Mouse (Mus musculus): Measurements from ENCODE around the gene Hoxc5. TPM values are rescaled to one million over a fixed set of nuclear protein-coding genes. Genes with fewer than 3 reads are reported as not detected.

Gene Hoxc5
- polyA plus RNA-seq, 1 experiment from 2014 or later = 18.8 TPM

DNA sequence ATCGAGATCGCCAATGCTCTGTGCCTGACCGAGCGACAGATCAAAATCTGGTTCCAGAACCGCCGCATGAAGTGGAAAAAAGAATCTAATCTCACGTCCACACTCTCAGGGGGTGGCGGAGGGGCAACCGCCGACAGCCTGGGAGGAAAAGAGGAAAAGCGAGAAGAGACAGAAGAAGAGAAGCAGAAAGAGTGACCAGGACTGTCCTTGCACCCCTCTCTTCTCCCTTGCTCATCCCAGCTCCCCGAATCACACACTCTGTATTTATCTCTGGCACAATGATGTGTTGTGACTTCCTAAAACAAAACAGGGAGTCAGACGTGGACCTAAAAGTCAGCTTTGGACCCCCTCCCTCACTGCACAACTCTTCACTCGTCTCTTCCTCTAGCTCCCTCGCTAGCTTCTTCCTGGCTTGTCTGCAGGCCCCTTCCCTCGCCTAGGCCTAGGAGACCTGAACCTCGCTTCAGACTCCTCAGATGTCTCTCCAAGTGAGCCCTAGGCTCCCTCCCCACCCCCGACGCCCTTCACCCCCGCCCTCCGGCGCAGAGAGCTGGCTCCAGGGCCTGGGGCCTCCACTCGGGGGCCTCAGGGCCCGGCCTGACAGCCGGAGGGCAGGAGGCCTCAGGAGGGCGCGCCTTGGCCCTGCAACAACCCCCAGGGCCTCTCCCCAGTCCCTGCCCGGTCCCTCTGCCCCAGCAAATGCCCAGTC lies 43.8 kb downstream of the Hoxc5 start:
- H3K4me3 ChIP-seq = peak overlapping the region; percentile 47
- no peaks in the 10 kb centered on the region for H3K9me3 ChIP-seq
- peak overlapping the region; percentile 96 for H3K27ac ChIP-seq (replicated peaks)
- peak overlapping the region; percentile 91 for H3K4me2 ChIP-seq
- peak overlapping the region; percentile 99 for H3K9ac ChIP-seq
- peaks cover 99% of the 10 kb centered on the region for H3K4me1 ChIP-seq (replicated peaks)
- H3K27me3 ChIP-seq = 0 out of 2 replicates have a peak, but pooled peaks cover 6% of the 10 kb centered on the region
- peaks cover 17% of the 10 kb centered on the region; the same call in 1 of the 2 replicates for H3K36me3 ChIP-seq
- ATAC-seq (ENCODE audit: low read depth) = no peak
- 1% methylated on average over 28 of the region's 28 CpGs for WGBS

DNA sequence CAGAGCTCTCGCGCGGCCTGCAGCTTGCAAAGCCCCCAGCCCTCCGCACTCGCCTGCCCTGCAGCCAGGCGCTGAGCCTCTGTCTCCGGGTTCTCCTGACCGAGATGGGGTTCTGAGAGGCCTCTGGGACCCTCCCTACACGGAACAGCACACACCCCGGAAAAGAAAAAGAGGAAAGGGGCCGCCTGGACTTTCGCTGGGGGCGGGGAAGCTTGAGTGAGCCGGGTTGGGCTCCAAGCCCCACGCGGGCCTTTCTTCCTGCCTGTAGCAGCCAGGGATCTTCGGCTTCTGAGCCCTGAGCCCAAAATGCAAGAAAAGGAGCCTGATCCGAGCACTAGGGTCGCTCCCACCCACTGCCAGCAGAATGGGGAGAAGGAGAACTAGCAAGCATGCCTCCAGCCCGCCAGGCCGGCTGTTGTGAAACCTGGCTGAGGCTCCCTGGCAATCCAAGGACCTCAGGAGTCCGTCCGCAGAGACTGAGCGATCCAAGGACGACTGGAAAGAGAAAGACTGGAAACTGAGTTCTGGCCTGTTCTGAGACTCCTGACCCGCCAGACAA lies 44.8 kb downstream of the Hoxc5 start:
- Histone ChIP-seq H3K27me3 (peaks cover 6% of the 10 kb centered on the region; the same call in 1 of the 2 replicates), H3K27ac (replicated peaks) (peak overlapping the region; percentile 96), H3K4me1 (replicated peaks) (peaks cover 99% of the 10 kb centered on the region), H3K9me3 (no peaks in the 10 kb centered on the region), H3K9ac (peak overlapping the region; percentile 99), H3K4me3 (peak overlapping the region; percentile 47), H3K36me3 (peaks cover 17% of the 10 kb centered on the region; the same call in 1 of the 2 replicates), H3K4me2 (peak overlapping the region; percentile 91)
- ATAC-seq (ENCODE audit: low read depth) = no peak
- WGBS = 5% methylated on average over 26 of the region's 26 CpGs

DNA sequence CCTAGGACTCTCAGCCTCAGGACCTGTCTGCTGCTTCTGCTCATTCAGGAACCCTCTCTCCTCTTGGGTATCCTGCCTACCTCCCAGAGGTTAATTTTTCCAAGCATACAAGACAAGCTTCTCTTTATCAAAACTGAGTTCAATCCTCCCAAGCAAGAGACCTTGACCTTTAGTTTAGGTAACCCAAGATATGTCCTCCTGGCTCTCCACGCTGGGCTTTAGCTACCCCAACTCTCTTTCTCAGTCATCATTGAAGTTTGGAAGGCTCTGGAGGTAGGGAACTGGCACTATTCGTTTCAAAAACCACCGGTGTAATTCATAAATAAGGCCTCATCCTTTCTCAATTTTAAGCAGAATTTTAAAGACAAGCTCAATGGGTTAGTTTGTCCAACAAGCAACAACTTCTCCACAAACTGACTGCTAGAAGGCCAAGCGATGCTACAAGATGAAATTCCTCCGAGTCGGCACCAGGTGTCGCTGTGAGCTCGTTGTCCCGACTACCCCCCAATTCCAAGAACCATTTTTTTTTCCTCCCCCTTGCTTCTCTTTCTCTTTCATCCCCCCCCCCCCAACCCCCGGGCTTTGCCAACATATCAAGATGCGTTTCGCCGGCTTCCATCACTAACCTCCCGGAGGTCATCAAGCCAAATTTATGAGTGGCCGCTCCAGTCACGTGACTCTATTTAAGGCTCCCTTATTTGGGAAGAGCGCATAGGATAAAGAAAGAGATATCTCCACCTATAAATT lies 46.2 kb downstream of the Hoxc5 start:
- Histone ChIP-seq H3K4me3 (peak overlapping the region; percentile 42), H3K4me1 (replicated peaks) (peaks cover 99% of the 10 kb centered on the region), H3K4me2 (peak overlapping the region; percentile 91), H3K36me3 (peaks cover 17% of the 10 kb centered on the region; the same call in 1 of the 2 replicates), H3K9ac (peak overlapping the region; percentile 99), H3K27ac (replicated peaks) (peak overlapping the region; percentile 96), H3K27me3 (peaks cover 6% of the 10 kb centered on the region; the same call in 1 of the 2 replicates), H3K9me3 (no peaks in the 10 kb centered on the region)
- 3% methylated on average over 17 of the region's 17 CpGs for WGBS
- 0 out of 2 replicates have a peak, but pooled peaks have one; percentile 0 for ATAC-seq (ENCODE audit: low read depth)

DNA sequence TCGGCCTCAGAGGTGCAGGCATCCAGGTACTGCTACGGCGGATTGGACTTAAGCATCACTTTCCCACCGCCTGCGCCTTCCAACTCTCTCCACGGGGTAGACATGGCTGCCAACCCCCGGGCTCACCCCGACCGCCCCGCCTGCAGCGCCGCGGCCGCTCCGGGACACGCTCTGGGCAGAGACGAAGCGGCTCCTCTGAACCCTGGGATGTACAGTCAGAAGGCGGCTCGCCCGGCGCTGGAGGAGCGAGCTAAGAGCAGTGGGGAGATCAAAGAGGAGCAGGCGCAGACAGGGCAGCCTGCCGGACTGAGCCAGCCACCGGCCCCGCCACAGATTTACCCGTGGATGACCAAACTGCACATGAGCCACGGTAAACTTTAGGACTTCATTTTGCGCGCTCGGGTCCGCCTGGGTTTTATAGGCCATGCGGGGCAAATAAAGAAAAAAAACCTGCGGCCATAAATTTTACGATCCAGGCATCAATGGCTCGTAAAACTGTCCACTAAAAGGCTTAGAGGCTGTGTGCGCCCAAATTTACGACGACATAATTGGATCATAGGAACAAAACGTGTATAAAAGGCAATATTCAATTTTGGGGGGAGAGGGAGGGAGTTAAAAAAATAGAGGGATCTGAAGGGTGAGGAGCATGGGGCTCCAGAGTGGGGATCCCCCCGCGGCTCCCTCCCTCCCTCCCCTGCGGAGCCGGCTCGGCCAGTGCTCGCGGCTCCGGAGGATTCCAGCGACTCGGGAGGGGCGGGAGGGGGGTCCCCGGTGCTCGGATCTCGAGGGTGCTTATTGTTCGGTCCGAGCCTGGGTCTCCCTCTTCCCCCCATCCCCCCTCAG lies 47.1 kb downstream of the Hoxc5 start:
- Histone ChIP-seq H3K4me3 (peak overlapping the region; percentile 42), H3K9me3 (no peaks in the 10 kb centered on the region), H3K36me3 (peaks cover 17% of the 10 kb centered on the region; the same call in 1 of the 2 replicates), H3K27me3 (peaks cover 6% of the 10 kb centered on the region; the same call in 1 of the 2 replicates), H3K4me1 (replicated peaks) (peaks cover 99% of the 10 kb centered on the region), H3K27ac (replicated peaks) (peak overlapping the region; percentile 96), H3K9ac (peak overlapping the region; percentile 82), H3K4me2 (peak overlapping the region; percentile 91)
- ATAC-seq (ENCODE audit: low read depth) = peak; percentile 75
- WGBS = under 1% methylated on average over 57 of the region's 57 CpGs

DNA sequence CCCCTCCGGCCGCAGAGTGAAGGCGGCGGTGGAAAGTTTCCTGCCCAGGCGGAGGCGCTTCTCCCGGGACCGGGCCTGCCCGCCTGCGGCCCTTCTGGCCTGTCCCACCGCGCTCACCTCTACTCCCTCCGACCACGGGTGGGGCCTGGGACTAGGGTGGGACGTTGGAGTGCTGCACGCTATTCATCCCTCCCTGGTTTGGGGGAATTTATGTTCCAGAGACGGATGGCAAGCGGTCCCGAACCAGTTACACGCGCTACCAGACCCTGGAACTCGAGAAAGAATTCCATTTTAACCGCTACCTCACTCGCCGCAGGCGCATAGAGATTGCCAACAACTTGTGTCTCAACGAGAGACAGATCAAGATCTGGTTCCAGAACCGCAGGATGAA lies 47.8 kb downstream of the Hoxc5 start:
- Histone ChIP-seq H3K9ac (peak overlapping the region; percentile 82), H3K27me3 (peaks cover 6% of the 10 kb centered on the region; the same call in 1 of the 2 replicates), H3K9me3 (no peaks in the 10 kb centered on the region), H3K4me3 (peak overlapping the region; percentile 42), H3K27ac (replicated peaks) (peak overlapping the region; percentile 96), H3K36me3 (peaks cover 17% of the 10 kb centered on the region; the same call in 1 of the 2 replicates), H3K4me2 (peak overlapping the region; percentile 91), H3K4me1 (replicated peaks) (peaks cover 99% of the 10 kb centered on the region)
- no peak; the same call in 1 of the 2 replicates for ATAC-seq (ENCODE audit: low read depth)
- 2% methylated on average over 24 of the region's 28 CpGs for WGBS

DNA sequence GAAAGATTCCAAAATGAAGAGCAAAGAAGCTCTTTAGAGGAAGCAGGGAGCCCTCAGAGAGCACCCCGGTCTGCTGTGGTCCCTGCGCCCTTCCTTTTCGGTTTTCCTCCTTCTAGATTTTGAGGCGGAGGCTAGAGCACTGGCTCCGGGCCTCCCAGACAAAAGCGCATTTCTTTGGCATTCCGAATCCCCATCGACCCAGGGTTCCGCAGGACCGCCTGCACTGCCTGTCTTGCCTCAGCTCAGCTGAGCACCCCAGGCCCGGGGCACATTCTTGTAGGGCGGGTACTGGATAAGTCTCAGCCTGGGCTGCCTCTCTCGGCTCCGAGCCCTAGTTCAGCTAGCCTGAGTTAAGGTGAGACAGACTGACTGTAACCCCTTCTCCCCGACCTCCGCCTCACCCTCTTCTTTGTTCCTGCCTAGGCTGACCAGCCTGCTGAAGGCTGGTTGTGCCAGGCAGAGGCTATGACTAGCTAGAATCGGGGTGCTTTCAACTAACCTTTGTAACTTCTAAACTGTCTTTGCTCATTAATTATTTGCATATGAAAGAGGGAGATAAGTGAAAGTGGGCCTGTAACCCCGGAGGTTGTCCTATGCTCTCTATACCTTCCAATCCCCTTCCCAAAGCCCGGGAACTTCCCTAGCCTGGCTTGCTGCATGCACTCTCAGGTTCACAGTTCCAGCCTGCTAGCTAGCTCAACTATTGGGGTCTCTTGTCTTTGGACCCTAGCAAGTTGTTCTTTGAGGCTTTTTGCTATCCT lies 48.3 kb downstream of the Hoxc5 start:
- H3K4me3 ChIP-seq = peak overlapping the region; percentile 42

DNA sequence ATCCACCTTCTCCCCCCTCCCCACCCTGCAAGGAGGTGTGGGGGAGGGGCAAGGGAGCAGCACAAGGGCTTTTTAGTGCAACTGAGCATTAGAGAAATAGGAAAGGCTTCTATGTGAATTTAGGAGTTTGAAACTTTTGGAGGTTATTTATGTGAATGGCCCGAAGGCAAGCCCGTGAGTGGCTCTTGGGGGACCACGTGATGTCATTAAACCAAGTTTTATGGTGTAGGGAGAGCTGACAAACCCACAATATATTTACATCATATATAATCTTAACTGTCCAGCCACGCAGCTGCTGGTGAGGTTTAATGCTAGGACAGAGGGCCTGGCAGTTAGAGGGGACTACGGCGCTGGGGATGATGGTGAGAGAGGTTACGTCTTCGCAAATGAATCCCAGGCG lies 51.4 kb downstream of the Hoxc5 start, which contains the start of gene Hoxc4:
Hoxc4 (plus strand) TSS at position 299 of the 400 bp plus-strand sequence.
- Histone ChIP-seq H3K9ac (peak within 1 kb of the TSS; percentile 82), H3K4me3 (peak within 1 kb of the TSS; percentile 24), H3K4me2 (peak within 1 kb of the TSS; percentile 91), H3K36me3 (0 out of 2 replicates have a peak, but pooled peaks cover 4% of the 10 kb centered on the region), H3K9me3 (no peaks in the 10 kb centered on the region), H3K27me3 (peaks cover 6% of the 10 kb centered on the region; the same call in 1 of the 2 replicates), H3K27ac (replicated peaks) (peak within 1 kb of the TSS; percentile 96), H3K4me1 (replicated peaks) (peaks cover 100% of the 10 kb centered on the region)
- ATAC-seq (ENCODE audit: low read depth) = no peak
- 13% methylated on average over 9 of the region's 9 CpGs for WGBS

More for the DNA sequence above, 48.3 kb downstream of the Hoxc5 start:
- Histone ChIP-seq H3K27me3 (peaks cover 6% of the 10 kb centered on the region; the same call in 1 of the 2 replicates), H3K4me1 (replicated peaks) (peaks cover 99% of the 10 kb centered on the region), H3K27ac (replicated peaks) (peak overlapping the region; percentile 96), H3K4me2 (peak overlapping the region; percentile 91), H3K9ac (peak overlapping the region; percentile 82), H3K9me3 (no peaks in the 10 kb centered on the region), H3K36me3 (peaks cover 17% of the 10 kb centered on the region; the same call in 1 of the 2 replicates)
- 3% methylated on average over 19 of the region's 19 CpGs for WGBS
- ATAC-seq (ENCODE audit: low read depth) = no peak

DNA sequence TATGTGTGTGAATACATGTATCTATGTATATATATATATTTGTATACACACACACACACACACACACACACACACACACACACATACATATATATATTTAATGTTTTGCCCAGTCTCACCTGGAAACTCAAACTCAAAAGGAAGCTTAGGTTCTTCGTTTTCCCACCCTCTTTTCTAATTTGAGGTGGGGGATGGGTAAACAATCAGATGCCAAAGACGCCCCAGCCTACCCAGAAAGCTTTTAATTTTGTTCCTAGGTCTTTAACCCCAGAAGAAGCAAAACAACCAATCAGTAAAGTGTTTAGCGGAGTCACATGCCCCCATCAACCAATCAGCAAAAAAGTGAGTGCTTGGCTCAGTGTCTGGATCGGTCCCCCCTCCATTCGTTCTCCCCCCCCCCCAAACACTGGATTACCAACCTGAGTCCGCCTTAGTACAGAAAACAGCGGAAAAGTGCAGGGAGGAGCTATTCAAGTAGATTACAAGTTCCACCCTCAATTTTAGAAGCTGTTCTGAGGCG lies 53.7 kb downstream of the Hoxc5 start:
- no peak for ATAC-seq (ENCODE audit: low read depth)
- 6% methylated on average over 8 of the region's 8 CpGs for WGBS
- Histone ChIP-seq H3K9ac (peak overlapping the region; percentile 22; the same call in 1 of the 2 replicates), H3K36me3 (no peaks in the 10 kb centered on the region), H3K4me1 (replicated peaks) (peaks cover 100% of the 10 kb centered on the region), H3K27me3 (peaks cover under 1% of the 10 kb centered on the region; the same call in 1 of the 2 replicates), H3K4me2 (peak overlapping the region; percentile 91), H3K9me3 (no peaks in the 10 kb centered on the region), H3K27ac (replicated peaks) (peak overlapping the region; percentile 49), H3K4me3 (peak overlapping the region; percentile 19)

DNA sequence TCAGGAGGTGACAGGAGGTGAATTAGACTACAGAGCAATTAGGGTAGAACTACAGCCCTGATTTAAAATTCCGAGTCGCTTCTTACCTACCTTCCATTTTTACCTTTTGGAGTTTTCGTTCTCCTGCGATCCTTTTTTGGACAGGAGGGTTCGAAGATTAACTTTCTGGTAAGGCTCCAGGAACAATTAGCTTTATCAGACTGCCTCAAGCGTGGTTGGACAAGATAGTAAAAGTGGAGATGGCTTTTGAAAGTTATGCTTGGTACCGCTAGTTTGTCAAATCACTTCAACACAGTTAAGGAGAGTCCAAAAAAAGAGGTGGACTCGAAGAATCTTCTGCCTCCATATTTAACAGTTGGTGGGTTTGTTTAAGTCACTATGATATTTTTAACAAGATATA lies 54.3 kb downstream of the Hoxc5 start:
- peaks cover 100% of the 10 kb centered on the region for H3K4me1 ChIP-seq (replicated peaks)
- H3K9ac ChIP-seq = peak overlapping the region; percentile 58; the same call in 1 of the 2 replicates

DNA sequence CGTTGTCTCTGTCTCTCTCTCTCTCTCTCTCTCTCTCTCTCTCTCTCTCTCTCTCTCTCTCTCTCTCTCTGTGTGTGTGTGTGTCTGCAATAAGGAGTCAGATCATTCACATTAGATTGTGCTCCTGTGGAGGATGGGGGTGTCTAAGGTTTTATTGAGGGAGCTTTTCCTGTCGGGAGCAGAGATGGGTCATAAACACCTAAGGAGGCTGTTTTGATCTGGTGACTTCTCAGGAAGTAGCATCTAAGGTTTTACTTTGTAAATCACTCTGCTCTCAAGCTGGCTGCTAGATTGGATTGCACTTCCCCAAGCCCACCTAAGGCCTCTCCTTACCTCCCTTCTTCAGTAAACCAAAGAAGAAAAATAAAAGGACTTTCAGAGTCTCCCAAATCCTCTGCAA lies 56.9 kb downstream of the Hoxc5 start:
- Histone ChIP-seq H3K27ac (replicated peaks) (peak overlapping the region; percentile 92), H3K27me3 (no peaks in the 10 kb centered on the region), H3K4me2 (peak overlapping the region; percentile 63), H3K9ac (peak overlapping the region; percentile 52; the same call in 1 of the 2 replicates), H3K36me3 (no peaks in the 10 kb centered on the region), H3K9me3 (no peaks in the 10 kb centered on the region), H3K4me3 (no peak overlapping the region), H3K4me1 (replicated peaks) (peaks cover 100% of the 10 kb centered on the region)
- no peak for ATAC-seq (ENCODE audit: low read depth)
- 9% methylated on average over 2 of the region's 2 CpGs for WGBS

More for the DNA sequence above, 54.3 kb downstream of the Hoxc5 start:
- Histone ChIP-seq H3K4me3 (peak overlapping the region; percentile 19), H3K9me3 (no peaks in the 10 kb centered on the region), H3K4me2 (peak overlapping the region; percentile 91), H3K36me3 (no peaks in the 10 kb centered on the region), H3K27me3 (no peaks in the 10 kb centered on the region; the same call in 1 of the 2 replicates), H3K27ac (replicated peaks) (peak overlapping the region; percentile 49)
- ATAC-seq (ENCODE audit: low read depth) = no peak
- WGBS = 10% methylated on average over 8 of the region's 8 CpGs
